Mouse (Mus musculus) testis, adult 2 months (tissue): ENCODE results near the gene A930004D18Rik. TPM values are rescaled to one million over a fixed set of nuclear protein-coding genes. Genes with fewer than 3 reads are reported as not detected.

Experiments
- H3K27ac ChIP-seq: fragments of 200-500 bp; 2 replicates; pipeline ENCODE4 v1.5.1; 2012; ENCODE audit warnings: low read depth, low read length; ENCODE audit not compliant: control insufficient read depth, insufficient read depth
- H3K27me3 ChIP-seq: fragments of 200-500 bp; 2 replicates; pipeline ENCODE4 v1.6.1; 2012; ENCODE audit warnings: mild to moderate bottlenecking, low read length, moderate library complexity; ENCODE audit not compliant: control insufficient read depth, insufficient read depth
- H3K36me3 ChIP-seq: fragments of 200-500 bp; 2 replicates; pipeline ENCODE4 v1.6.1; 2012; ENCODE audit warnings: mild to moderate bottlenecking, low read length; ENCODE audit not compliant: control insufficient read depth, insufficient read depth
- H3K4me1 ChIP-seq: fragments of 200-500 bp; 2 replicates; pipeline ENCODE4 v1.6.1; 2012; ENCODE audit warnings: low read length; ENCODE audit not compliant: control insufficient read depth, insufficient read depth
- H3K4me3 ChIP-seq: fragments of 200-500 bp; 2 replicates; pipeline ENCODE4 v1.5.1; 2012; ENCODE audit warnings: low read depth, mild to moderate bottlenecking, low read length, moderate library complexity, mixed read lengths; ENCODE audit not compliant: control insufficient read depth
- CTCF ChIP-seq: fragments of 200-500 bp; IDR thresholded peaks from 2 replicates; pipeline ENCODE4 v1.5.1; 2012; ENCODE audit warnings: low read depth, mild to moderate bottlenecking, inconsistent platforms, low read length, moderate library complexity; ENCODE audit not compliant: control insufficient read depth, insufficient read depth, insufficient replicate concordance
- POLR2A ChIP-seq: fragments of 200-500 bp; IDR thresholded peaks from 2 replicates; pipeline ENCODE4 v1.6.1; 2012; ENCODE audit warnings: low read depth, mild to moderate bottlenecking, inconsistent platforms, low read length, moderate library complexity; ENCODE audit not compliant: control insufficient read depth
- polyA plus RNA-seq: library from polyadenylated mRNA; depleted of rRNA; stranded (reverse); fragments of >200 nt; gene quantifications from 2 replicates; pipeline ENCODE4 v1.2.3, GENCODE M21; 2012

The A930004D18Rik gene
- polyA plus RNA-seq, 1 experiment, result 0.07 TPM

- Histone ChIP-seq H3K4me1 (peaks cover 10% of the 10 kb centered on the region), H3K27me3 (no peaks in the 10 kb centered on the region), H3K4me3 (peak overlapping the region; percentile 97), H3K36me3 (no peaks in the 10 kb centered on the region), H3K27ac (peak overlapping the region; percentile 99)
- peak; percentile 70; the same call in 1 of the 2 replicates for TF ChIP-seq POLR2A
- TF ChIP-seq CTCF, result no peak
These were observed 19.3 kb upstream of the A930004D18Rik start for GRCm38 (mm10) chr2:18056786-18057255.

GRCm38 (mm10) chr2:18055929-18056785, 18.6 kb upstream of the A930004D18Rik start:
- Histone ChIP-seq H3K27ac (peak overlapping the region; percentile 85), H3K36me3 (no peaks in the 10 kb centered on the region), H3K4me1 (peaks cover 10% of the 10 kb centered on the region), H3K27me3 (no peaks in the 10 kb centered on the region), H3K4me3 (peak overlapping the region; percentile 95)
- TF ChIP-seq CTCF (no peak), POLR2A (no peak; the same call in 1 of the 2 replicates)

- peak within 1 kb of the TSS; percentile 95 for H3K4me3 ChIP-seq
- H3K4me1 ChIP-seq, result peaks cover 10% of the 10 kb centered on the region
- H3K27me3 ChIP-seq, result no peaks in the 10 kb centered on the region
- H3K36me3 ChIP-seq, result no peaks in the 10 kb centered on the region
- H3K27ac ChIP-seq, result peak within 1 kb of the TSS; percentile 85
- no peak for TF ChIP-seq POLR2A
- no peak for TF ChIP-seq CTCF
These were observed 17.7 kb upstream of the A930004D18Rik start, which contains the start of gene Mllt10 for GRCm38 (mm10) chr2:18055016-18055928. Gene Mllt10 (plus strand): TSS chr2:18055237.

- Histone ChIP-seq H3K4me3 (no peak overlapping the region), H3K27me3 (no peaks in the 10 kb centered on the region), H3K4me1 (peaks cover 14% of the 10 kb centered on the region), H3K36me3 (no peaks in the 10 kb centered on the region), H3K27ac (no peak overlapping the region)
- TF ChIP-seq CTCF, result no peak
- TF ChIP-seq POLR2A, result no peak
These were observed 16.5 kb upstream of the A930004D18Rik start for GRCm38 (mm10) chr2:18053951-18054530.

- no peaks in the 10 kb centered on the region for H3K27me3 ChIP-seq
- H3K4me3 ChIP-seq, result no peak overlapping the region
- no peak for TF ChIP-seq POLR2A
- no peak for TF ChIP-seq CTCF
- no peaks in the 10 kb centered on the region for H3K36me3 ChIP-seq
- H3K27ac ChIP-seq, result no peak overlapping the region
- H3K4me1 ChIP-seq, result peaks cover 14% of the 10 kb centered on the region
These were observed 15.9 kb upstream of the A930004D18Rik start for GRCm38 (mm10) chr2:18053243-18053950.

- no peak overlapping the region for H3K27ac ChIP-seq
These were observed 15.0 kb upstream of the A930004D18Rik start for GRCm38 (mm10) chr2:18052581-18052980.

More at GRCm38 (mm10) chr2:18052581-18052980, 15.0 kb upstream of the A930004D18Rik start:
- Histone ChIP-seq H3K4me1 (peaks cover 14% of the 10 kb centered on the region), H3K27me3 (no peaks in the 10 kb centered on the region), H3K36me3 (no peaks in the 10 kb centered on the region), H3K4me3 (no peak overlapping the region)
- no peak for TF ChIP-seq POLR2A
- TF ChIP-seq CTCF, result no peak
